Mouse (Mus musculus): Measurements from ENCODE around the gene Rerg. TPM values are rescaled to one million over a fixed set of nuclear protein-coding genes. Genes with fewer than 3 reads are reported as not detected.
A peak's percentile ranks its signal among the peaks of the same experiment; 100 is the strongest.

Gene Rerg
- polyA plus RNA-seq, 1 experiment from 2014 or later = 11.6 TPM

GRCm38 (mm10) chr6:137159372-137159926, 10.8 kb downstream of the Rerg start:
- no peak overlapping the region for H3K4me3 ChIP-seq (ENCODE audit: low read depth, low read length)
- no peak overlapping the region for H3K9ac ChIP-seq (ENCODE audit: low read depth, low read length)
- TF ChIP-seq CTCF (IDR thresholded peaks at IDR 0.05; ENCODE audit: low read depth) = no peak
- H3K4me2 ChIP-seq (replicated peaks; ENCODE audit: low read depth) = no peak overlapping the region
- no peak overlapping the region for H3K27ac ChIP-seq (ENCODE audit: low read depth, low read length)
- H3K9me3 ChIP-seq (ENCODE audit: control insufficient read depth) = no peaks in the 10 kb centered on the region
- WGBS = 93% methylated on average over 8 of the region's 8 CpGs
- H3K4me1 ChIP-seq (replicated peaks; ENCODE audit: control insufficient read depth, insufficient read depth, low read length) = 0 out of 2 replicates have a peak, but pooled peaks cover 5% of the 10 kb centered on the region
- no peaks in the 10 kb centered on the region for H3K27me3 ChIP-seq (replicated peaks; ENCODE audit: control insufficient read depth, insufficient read depth, low read length)
- ATAC-seq = no peak
- H3K36me3 ChIP-seq (ENCODE audit: control insufficient read depth, insufficient read depth) = no peaks in the 10 kb centered on the region

GRCm38 (mm10) chr6:137156437-137157219, 13.7 kb downstream of the Rerg start:
- Histone ChIP-seq H3K4me2 (replicated peaks; ENCODE audit: low read depth) (no peak overlapping the region), H3K4me1 (replicated peaks; ENCODE audit: control insufficient read depth, insufficient read depth, low read length) (0 out of 2 replicates have a peak, but pooled peaks cover 7% of the 10 kb centered on the region), H3K27ac (ENCODE audit: low read depth, low read length) (no peak overlapping the region), H3K27me3 (replicated peaks; ENCODE audit: control insufficient read depth, insufficient read depth, low read length) (no peaks in the 10 kb centered on the region), H3K4me3 (ENCODE audit: low read depth, low read length) (no peak overlapping the region), H3K9me3 (ENCODE audit: control insufficient read depth) (no peaks in the 10 kb centered on the region), H3K9ac (ENCODE audit: low read depth, low read length) (no peak overlapping the region), H3K36me3 (ENCODE audit: control insufficient read depth, insufficient read depth) (no peaks in the 10 kb centered on the region)
- ATAC-seq = no peak
- no peak for TF ChIP-seq CTCF (IDR thresholded peaks at IDR 0.05; ENCODE audit: low read depth)
- 73% methylated on average over 11 of the region's 11 CpGs for WGBS

- H3K4me2 ChIP-seq (replicated peaks; ENCODE audit: low read depth) = no peak overlapping the region
- no peak for ATAC-seq
- WGBS = 61% methylated on average over 26 of the region's 26 CpGs
Observed at GRCm38 (mm10) chr6:137155196-137156137, 14.8 kb downstream of the Rerg start.

GRCm38 (mm10) chr6:137153021-137153420, 17.3 kb downstream of the Rerg start:
- Histone ChIP-seq H3K9ac (ENCODE audit: low read depth, low read length) (no peak overlapping the region), H3K9me3 (ENCODE audit: control insufficient read depth) (no peaks in the 10 kb centered on the region), H3K4me1 (replicated peaks; ENCODE audit: control insufficient read depth, insufficient read depth, low read length) (0 out of 2 replicates have a peak, but pooled peaks cover 7% of the 10 kb centered on the region), H3K4me3 (ENCODE audit: low read depth, low read length) (no peak overlapping the region), H3K36me3 (ENCODE audit: control insufficient read depth, insufficient read depth) (no peaks in the 10 kb centered on the region), H3K27me3 (replicated peaks; ENCODE audit: control insufficient read depth, insufficient read depth, low read length) (no peaks in the 10 kb centered on the region), H3K27ac (ENCODE audit: low read depth, low read length) (no peak overlapping the region), H3K4me2 (replicated peaks; ENCODE audit: low read depth) (no peak overlapping the region)
- no peak for TF ChIP-seq CTCF (IDR thresholded peaks at IDR 0.05; ENCODE audit: low read depth)
- peak; percentile 86 for ATAC-seq
- 54% methylated on average over 14 of the region's 14 CpGs for WGBS

More at GRCm38 (mm10) chr6:137155196-137156137, 14.8 kb downstream of the Rerg start:
- H3K36me3 ChIP-seq (ENCODE audit: control insufficient read depth, insufficient read depth) = no peaks in the 10 kb centered on the region
- no peaks in the 10 kb centered on the region for H3K9me3 ChIP-seq (ENCODE audit: control insufficient read depth)
- H3K27me3 ChIP-seq (replicated peaks; ENCODE audit: control insufficient read depth, insufficient read depth, low read length) = no peaks in the 10 kb centered on the region
- no peak for TF ChIP-seq CTCF (IDR thresholded peaks at IDR 0.05; ENCODE audit: low read depth)
- H3K27ac ChIP-seq (ENCODE audit: low read depth, low read length) = no peak overlapping the region
- 0 out of 2 replicates have a peak, but pooled peaks cover 7% of the 10 kb centered on the region for H3K4me1 ChIP-seq (replicated peaks; ENCODE audit: control insufficient read depth, insufficient read depth, low read length)
- no peak overlapping the region for H3K9ac ChIP-seq (ENCODE audit: low read depth, low read length)
- no peak overlapping the region for H3K4me3 ChIP-seq (ENCODE audit: low read depth, low read length)

- Histone ChIP-seq H3K9ac (ENCODE audit: low read depth, low read length) (no peak overlapping the region), H3K4me1 (replicated peaks; ENCODE audit: control insufficient read depth, insufficient read depth, low read length) (0 out of 2 replicates have a peak, but pooled peaks cover 7% of the 10 kb centered on the region), H3K36me3 (ENCODE audit: control insufficient read depth, insufficient read depth) (no peaks in the 10 kb centered on the region), H3K27ac (ENCODE audit: low read depth, low read length) (no peak overlapping the region), H3K9me3 (ENCODE audit: control insufficient read depth) (no peaks in the 10 kb centered on the region), H3K4me2 (replicated peaks; ENCODE audit: low read depth) (no peak overlapping the region), H3K27me3 (replicated peaks; ENCODE audit: control insufficient read depth, insufficient read depth, low read length) (no peaks in the 10 kb centered on the region), H3K4me3 (ENCODE audit: low read depth, low read length) (no peak overlapping the region)
- ATAC-seq = no peak
- WGBS = 85% methylated on average over 2 of the region's 2 CpGs
- TF ChIP-seq CTCF (IDR thresholded peaks at IDR 0.05; ENCODE audit: low read depth) = no peak
Observed at GRCm38 (mm10) chr6:137151015-137151414, 19.3 kb downstream of the Rerg start.

GRCm38 (mm10) chr6:137149833-137150232, 20.5 kb downstream of the Rerg start:
- Histone ChIP-seq H3K4me3 (ENCODE audit: low read depth, low read length) (no peak overlapping the region), H3K36me3 (ENCODE audit: control insufficient read depth, insufficient read depth) (no peaks in the 10 kb centered on the region), H3K27ac (ENCODE audit: low read depth, low read length) (no peak overlapping the region), H3K9ac (ENCODE audit: low read depth, low read length) (no peak overlapping the region), H3K27me3 (replicated peaks; ENCODE audit: control insufficient read depth, insufficient read depth, low read length) (no peaks in the 10 kb centered on the region), H3K4me2 (replicated peaks; ENCODE audit: low read depth) (no peak overlapping the region), H3K9me3 (ENCODE audit: control insufficient read depth) (no peaks in the 10 kb centered on the region), H3K4me1 (replicated peaks; ENCODE audit: control insufficient read depth, insufficient read depth, low read length) (0 out of 2 replicates have a peak, but pooled peaks cover 7% of the 10 kb centered on the region)
- no peak for ATAC-seq
- WGBS = 77% methylated on average over 4 of the region's 4 CpGs
- no peak for TF ChIP-seq CTCF (IDR thresholded peaks at IDR 0.05; ENCODE audit: low read depth)

All from intestine, postnatal 0 days (tissue).